Mouse (Mus musculus): ENCODE data around the gene Slc25a42. TPM values are rescaled to one million over a fixed set of nuclear protein-coding genes. Genes with fewer than 3 reads are reported as not detected.

Gene Slc25a42
- polyA plus RNA-seq, 2 experiments: 3.3 to 14.7 TPM

- Histone ChIP-seq H3K27ac (peak within 1 kb of the TSS; percentile 87), H3K27me3 (ENCODE audit: control insufficient read depth, insufficient read depth, low read length) (no peaks in the 10 kb centered on the region), H3K36me3 (replicated peaks; ENCODE audit: control insufficient read depth, insufficient read depth, low read depth) (peaks cover 25% of the 10 kb centered on the region), H3K9ac (replicated peaks) (peak within 1 kb of the TSS; percentile 70), H3K4me1 (replicated peaks; ENCODE audit: control insufficient read depth in 2 of 2, insufficient read depth in 2 of 2, low read length in 1 of 2) (peaks cover 11 to 27% of the 10 kb centered on the region in 2 experiments), H3K4me2 (ENCODE audit: low read depth) (peak within 1 kb of the TSS; percentile 94), H3K4me3 (ENCODE audit: insufficient read depth in 1 of 2, low read depth in 2 of 2, low read length in 2 of 2) (peak within 1 kb of the TSS; percentile 71 to 86), H3K9me3 (ENCODE audit: control insufficient read depth, low read length) (no peaks in the 10 kb centered on the region)
- WGBS (ENCODE audit: insufficient replicate concordance): under 1% methylated on average over 66 of the region's 67 CpGs
- peak; percentile 95 for ATAC-seq (ENCODE audit: insufficient read depth)
- peak; percentile 93 to 96 (median 94) for DNase-seq (ENCODE audit: low read depth in 3 of 3, low spot score in 3 of 3)
- 0 out of 2 replicates have a peak, but pooled peaks have one; percentile 6 for TF ChIP-seq CTCF (IDR thresholded peaks at IDR 0.05; ENCODE audit: low read depth)
- TF ChIP-seq EP300 (IDR thresholded peaks at IDR 0.05; ENCODE audit: low read depth): no peak
Measured at GRCm38 (mm10) chr8:70234080-70234780, 22.1 kb upstream of the Slc25a42 start, which contains the start of the genes Sugp2 and Armc6. Sugp2 (plus strand) TSS chr8:70234226. Armc6 (minus strand) TSS chr8:70234466.

- Histone ChIP-seq H3K9ac (replicated peaks) (peak overlapping the region; percentile 70), H3K4me1 (replicated peaks; ENCODE audit: control insufficient read depth in 2 of 2, insufficient read depth in 2 of 2, low read length in 1 of 2) (peaks cover 11 to 26% of the 10 kb centered on the region in 2 experiments), H3K36me3 (replicated peaks; ENCODE audit: control insufficient read depth, insufficient read depth, low read depth) (peaks cover 23% of the 10 kb centered on the region), H3K27ac (peak overlapping the region; percentile 75), H3K4me3 (ENCODE audit: insufficient read depth in 1 of 2, low read depth in 2 of 2, low read length in 2 of 2) (peak overlapping the region; percentile 71 to 86), H3K27me3 (ENCODE audit: control insufficient read depth, insufficient read depth, low read length) (no peaks in the 10 kb centered on the region), H3K9me3 (ENCODE audit: control insufficient read depth, low read length) (no peaks in the 10 kb centered on the region), H3K4me2 (ENCODE audit: low read depth) (peak overlapping the region; percentile 94)
- ATAC-seq (ENCODE audit: insufficient read depth) (no peak), DNase-seq (ENCODE audit: low read depth in 3 of 3, low spot score in 3 of 3) (no peak)
- WGBS (ENCODE audit: insufficient replicate concordance): 5% methylated on average over 13 of the region's 13 CpGs
- TF ChIP-seq EP300 (IDR thresholded peaks at IDR 0.05; ENCODE audit: low read depth) (no peak), CTCF (IDR thresholded peaks at IDR 0.05; ENCODE audit: low read depth) (no peak)
Measured at GRCm38 (mm10) chr8:70233606-70234005, 21.5 kb upstream of the Slc25a42 start.

GRCm38 (mm10) chr8:70230837-70231236 lies 18.7 kb upstream of the Slc25a42 start:
- no peak for ATAC-seq (ENCODE audit: insufficient read depth)
- Histone ChIP-seq H3K9ac (replicated peaks) (no peak overlapping the region), H3K4me3 (ENCODE audit: insufficient read depth in 1 of 2, low read depth in 2 of 2, low read length in 2 of 2) (no peak overlapping the region), H3K27ac (no peak overlapping the region), H3K27me3 (ENCODE audit: control insufficient read depth, insufficient read depth, low read length) (no peaks in the 10 kb centered on the region), H3K9me3 (ENCODE audit: control insufficient read depth, low read length) (no peaks in the 10 kb centered on the region), H3K4me2 (ENCODE audit: low read depth) (no peak overlapping the region), H3K4me1 (replicated peaks; ENCODE audit: control insufficient read depth in 2 of 2, insufficient read depth in 2 of 2, low read length in 1 of 2) (peaks cover 9 to 19% of the 10 kb centered on the region in 2 experiments), H3K36me3 (replicated peaks; ENCODE audit: control insufficient read depth, insufficient read depth, low read depth) (peaks cover 7% of the 10 kb centered on the region)
- 84% methylated on average over 9 of the region's 9 CpGs for WGBS (ENCODE audit: insufficient replicate concordance)
- TF ChIP-seq CTCF (IDR thresholded peaks at IDR 0.05; ENCODE audit: low read depth) (0 out of 2 replicates have a peak, but pooled peaks have one; percentile 2), EP300 (IDR thresholded peaks at IDR 0.05; ENCODE audit: low read depth) (no peak)
- no peak for DNase-seq (ENCODE audit: low read depth in 3 of 3, low spot score in 3 of 3)

- Histone ChIP-seq H3K4me3 (ENCODE audit: insufficient read depth in 1 of 2, low read depth in 2 of 2, low read length in 2 of 2) (no peak overlapping the region), H3K27me3 (ENCODE audit: control insufficient read depth, insufficient read depth, low read length) (no peaks in the 10 kb centered on the region), H3K4me1 (replicated peaks; ENCODE audit: control insufficient read depth in 2 of 2, insufficient read depth in 2 of 2, low read length in 1 of 2) (peaks cover 0 to 5% of the 10 kb centered on the region in 2 experiments; a peak in 2 of 4 replicates), H3K4me2 (ENCODE audit: low read depth) (no peak overlapping the region), H3K9me3 (ENCODE audit: control insufficient read depth, low read length) (no peaks in the 10 kb centered on the region), H3K36me3 (replicated peaks; ENCODE audit: control insufficient read depth, insufficient read depth, low read depth) (peaks cover 7% of the 10 kb centered on the region), H3K27ac (no peak overlapping the region), H3K9ac (replicated peaks) (no peak overlapping the region)
- DNase-seq (ENCODE audit: low read depth in 3 of 3, low spot score in 3 of 3) (no peak), ATAC-seq (ENCODE audit: insufficient read depth) (no peak)
- 79% methylated on average over 4 of the region's 4 CpGs for WGBS (ENCODE audit: insufficient replicate concordance)
- TF ChIP-seq CTCF (IDR thresholded peaks at IDR 0.05; ENCODE audit: low read depth) (no peak), EP300 (IDR thresholded peaks at IDR 0.05; ENCODE audit: low read depth) (no peak)
Measured at GRCm38 (mm10) chr8:70227997-70228396, 15.9 kb upstream of the Slc25a42 start.

GRCm38 (mm10) chr8:70223341-70223740 lies 11.2 kb upstream of the Slc25a42 start:
- ATAC-seq (ENCODE audit: insufficient read depth): no peak

More at GRCm38 (mm10) chr8:70223341-70223740, 11.2 kb upstream of the Slc25a42 start:
- no peaks in the 10 kb centered on the region; the same call in 1 of the 2 replicates for H3K36me3 ChIP-seq (replicated peaks; ENCODE audit: control insufficient read depth, insufficient read depth, low read depth)
- no peak overlapping the region for H3K27ac ChIP-seq
- H3K9ac ChIP-seq (replicated peaks): no peak overlapping the region
- H3K4me3 ChIP-seq (ENCODE audit: insufficient read depth in 1 of 2, low read depth in 2 of 2, low read length in 2 of 2): no peak overlapping the region
- DNase-seq (ENCODE audit: low read depth in 3 of 3, low spot score in 3 of 3): no peak
- peak; percentile 83 for TF ChIP-seq CTCF (IDR thresholded peaks at IDR 0.05; ENCODE audit: low read depth)
- TF ChIP-seq EP300 (IDR thresholded peaks at IDR 0.05; ENCODE audit: low read depth): no peak
- no peak overlapping the region for H3K4me2 ChIP-seq (ENCODE audit: low read depth)
- no peaks in the 10 kb centered on the region for H3K27me3 ChIP-seq (ENCODE audit: control insufficient read depth, insufficient read depth, low read length)
- H3K9me3 ChIP-seq (ENCODE audit: control insufficient read depth, low read length): no peaks in the 10 kb centered on the region
- peaks cover 0 to 9% of the 10 kb centered on the region in 2 experiments; a peak in 1 of 4 replicates for H3K4me1 ChIP-seq (replicated peaks; ENCODE audit: control insufficient read depth in 2 of 2, insufficient read depth in 2 of 2, low read length in 1 of 2)
- 57% methylated on average over 6 of the region's 6 CpGs for WGBS (ENCODE audit: insufficient replicate concordance)

Measured in liver, embryonic 14.5 days (tissue).